Mouse (Mus musculus) gastrocnemius, postnatal 4 days (tissue): Measurements from ENCODE around the gene Scn1b. TPM values are rescaled to one million over a fixed set of nuclear protein-coding genes. Genes with fewer than 3 reads are reported as not detected.
A peak's percentile ranks its signal among the peaks of the same experiment; 100 is the strongest.

Experiments
- DNase-seq, 2 experiments: peaks; one replicate each; pipeline ENCODE4 v3.0.0; 2021 to 2022; ENCODE audit warnings: low spot score in 2 of 2, mixed read lengths in 2 of 2
- total RNA-seq, 2 experiments: library from RNA; stranded (reverse); gene quantifications; 2 replicates each; pipeline ENCODE4 v1.2.3; 2021

Scn1b gene
- total RNA-seq, 2 experiments from 2014 or later: 90.6 to 98.1 TPM

- no peak for DNase-seq
These were observed 23.2 kb upstream of the Scn1b start for GRCm38 (mm10) chr7:31149751-31150565.

GRCm38 (mm10) chr7:31149271-31149670, 22.5 kb upstream of the Scn1b start:
- DNase-seq: no peak

- peak in 1 of 2 experiments; percentile 64 for DNase-seq
These were observed 22.0 kb upstream of the Scn1b start for GRCm38 (mm10) chr7:31148756-31149155.

- DNase-seq: no peak
These were observed 21.3 kb upstream of the Scn1b start for GRCm38 (mm10) chr7:31148086-31148485.

GRCm38 (mm10) chr7:31145596-31146160, 18.9 kb upstream of the Scn1b start:
- no peak for DNase-seq

- no peak for DNase-seq
These were observed 18.1 kb upstream of the Scn1b start for GRCm38 (mm10) chr7:31144886-31145285.

- DNase-seq: no peak
These were observed 14.1 kb upstream of the Scn1b start for GRCm38 (mm10) chr7:31140941-31141340.

GRCm38 (mm10) chr7:31140302-31140701, 13.5 kb upstream of the Scn1b start:
- DNase-seq: no peak

- peak in 1 of 2 experiments; percentile 52 for DNase-seq
These were observed 13.0 kb upstream of the Scn1b start for GRCm38 (mm10) chr7:31139765-31140164.

GRCm38 (mm10) chr7:31135717-31136116, 8.9 kb upstream of the Scn1b start:
- DNase-seq: no peak

GRCm38 (mm10) chr7:31131866-31132265, 5.1 kb upstream of the Scn1b start:
- DNase-seq: no peak

- no peak for DNase-seq
These were observed 4.0 kb upstream of the Scn1b start for GRCm38 (mm10) chr7:31130841-31131240.

GRCm38 (mm10) chr7:31130197-31130596, 3.4 kb upstream of the Scn1b start:
- no peak for DNase-seq

GRCm38 (mm10) chr7:31128157-31128705, 1.4 kb upstream of the Scn1b start:
- no peak for DNase-seq

GRCm38 (mm10) chr7:31126211-31126751, 522 bp downstream of the Scn1b start:
- no peak for DNase-seq

GRCm38 (mm10) chr7:31125116-31125515, 1.7 kb downstream of the Scn1b start:
- no peak for DNase-seq

- no peak for DNase-seq
These were observed 2.4 kb downstream of the Scn1b start for GRCm38 (mm10) chr7:31124381-31124780.

- no peak for DNase-seq
These were observed 3.1 kb downstream of the Scn1b start for GRCm38 (mm10) chr7:31123697-31124096.

GRCm38 (mm10) chr7:31122641-31123631, 3.9 kb downstream of the Scn1b start:
- no peak for DNase-seq

- DNase-seq: no peak
These were observed 7.2 kb downstream of the Scn1b start for GRCm38 (mm10) chr7:31119556-31119955.

GRCm38 (mm10) chr7:31118486-31118885, 8.3 kb downstream of the Scn1b start:
- DNase-seq: peak in 1 of 2 experiments; percentile 31
